In genomic region chr10:127170002-127170401, GRCm38 (mm10) we compare ENCODE assay signal across 8 mouse cellular contexts. TPM values are rescaled to one million over a fixed set of nuclear protein-coding genes. Genes with fewer than 3 reads are reported as not detected.
A peak's percentile ranks its signal among the peaks of the same experiment; 100 is the strongest.
DNase-seq lines count a peak whose midpoint lies in the region; ATAC-seq and TF ChIP-seq lines count a peak whose summit lies in the region.

No protein-coding gene starts in this region.

- peak overlapping the region; percentile 46 for H3K4me3 ChIP-seq in embryonic facial prominence, embryonic 15.5 days (replicated peaks)
- H3K4me3 ChIP-seq in limb, embryonic 10.5 days: peak overlapping the region; percentile 49

- peaks cover 31% of the 10 kb centered on the region for H3K4me1 ChIP-seq in embryonic facial prominence, embryonic 15.5 days
- peaks cover 45% of the 10 kb centered on the region for H3K4me1 ChIP-seq in limb, embryonic 10.5 days

- TF ChIP-seq CTCF in brain, embryonic 14.5 days (IDR thresholded peaks at IDR 0.05; ENCODE audit: borderline replicate concordance, extremely low read depth, insufficient read depth, insufficient read length): peak; percentile 48; the same call in 1 of the 2 replicates

- H3K27me3 ChIP-seq in embryonic facial prominence, embryonic 15.5 days: peaks cover 52% of the 10 kb centered on the region
- peaks cover 78% of the 10 kb centered on the region for H3K27me3 ChIP-seq in limb, embryonic 10.5 days (ENCODE audit: low read depth, poor library complexity, severe bottlenecking)

- no peaks in the 10 kb centered on the region for H3K9me3 ChIP-seq in embryonic facial prominence, embryonic 15.5 days (replicated peaks)
- H3K9me3 ChIP-seq in limb, embryonic 10.5 days (replicated peaks): no peaks in the 10 kb centered on the region

- WGBS in embryonic facial prominence, embryonic 15.5 days: 3% methylated on average over 22 of the region's 22 CpGs
- WGBS in limb, embryonic 10.5 days: 2% methylated on average over 22 of the region's 22 CpGs

- ATAC-seq in embryonic facial prominence, embryonic 15.5 days (ENCODE audit: insufficient number of reproducible peaks, low FRiP score, low TSS enrichment, low read depth): no peak

- no peak overlapping the region for H3K9ac ChIP-seq in embryonic facial prominence, embryonic 15.5 days

- no peaks in the 10 kb centered on the region for H3K36me3 ChIP-seq in embryonic facial prominence, embryonic 15.5 days
- no peaks in the 10 kb centered on the region for H3K36me3 ChIP-seq in limb, embryonic 10.5 days

- DNase-seq in layer of hippocampus, postnatal 25 days (ENCODE audit: extremely low spot score in 1 of 2, low spot score in 1 of 2): peak; percentile 9 to 37
- DNase-seq in layer of hippocampus, adult 9-10 months (ENCODE audit: low spot score): no peak
- DNase-seq in brain, embryonic 14.5 days (ENCODE audit: low read depth): peak; percentile 59
- DNase-seq in limb, embryonic 10.5 days (ENCODE audit: low spot score): peak; percentile 66
- DNase-seq in neural tube, embryonic 10.5 days (ENCODE audit: extremely low spot score, low spot score): peak; percentile 44
- no peak for DNase-seq in natural killer cell, adult 2 months (ENCODE audit: low spot score in 2 of 2)
- no peak for DNase-seq in ovary, postnatal 10 days (ENCODE audit: low spot score)

- H3K4me2 ChIP-seq in embryonic facial prominence, embryonic 15.5 days (replicated peaks): peak overlapping the region; percentile 80

- no peak for TF ChIP-seq POLR2A in brain, embryonic 14.5 days (IDR thresholded peaks at IDR 0.05; ENCODE audit: borderline replicate concordance, extremely low read depth, insufficient read depth, insufficient read length, poor library complexity, severe bottlenecking)

- H3K27ac ChIP-seq in embryonic facial prominence, embryonic 15.5 days (replicated peaks): no peak overlapping the region
- peak overlapping the region; percentile 54; the same call in 1 of the 2 replicates for H3K27ac ChIP-seq in limb, embryonic 10.5 days

RNA-seq across cellular contexts. Expression of gene B4galnt1, which starts 5.0 kb away (rescaled TPM):
- 100 to 1,000 TPM; 113 to 114 TPM for total RNA-seq in layer of hippocampus, postnatal 25 days (2021)
- polyA plus RNA-seq in brain, embryonic 14.5 days (2012; rRNA removed): 48.7 and 72.4 TPM in 2 replicates
- 11.0 and 12.7 TPM in 2 replicates for polyA plus RNA-seq in embryonic facial prominence, embryonic 15.5 days (2015; fragmentation: Nextera tagmentation; extraction: Ambion mirVana)
- 2.8 and 3.4 TPM in 2 replicates for polyA plus RNA-seq in limb, embryonic 10.5 days (2016; fragmentation: Nextera tagmentation; extraction: Ambion mirVana)

RNA-seq across cellular contexts. Expression of gene Slc26a10, which starts 10.4 kb away (rescaled TPM):
- 10 to 100 TPM; 10.5 to 25.1 TPM for total RNA-seq in layer of hippocampus, postnatal 25 days (2021)
- polyA plus RNA-seq in brain, embryonic 14.5 days (2012; rRNA removed): 1.1 and 2.6 TPM in 2 replicates
- polyA plus RNA-seq in embryonic facial prominence, embryonic 15.5 days (2015; fragmentation: Nextera tagmentation; extraction: Ambion mirVana): 1.6 and 1.9 TPM in 2 replicates
- 3.4 and 4.1 TPM in 2 replicates for polyA plus RNA-seq in limb, embryonic 10.5 days (2016; fragmentation: Nextera tagmentation; extraction: Ambion mirVana)

RNA-seq across cellular contexts. Expression of gene Arhgef25, which starts 19.9 kb away (rescaled TPM):
- total RNA-seq in layer of hippocampus, postnatal 25 days (2021): 100 to 1,000 TPM; 295 to 338 TPM
- polyA plus RNA-seq in brain, embryonic 14.5 days (2012; rRNA removed): 66.7 and 98.2 TPM in 2 replicates
- 116 TPM in 2 replicates for polyA plus RNA-seq in embryonic facial prominence, embryonic 15.5 days (2015; fragmentation: Nextera tagmentation; extraction: Ambion mirVana)
- 25.8 and 36.3 TPM in 2 replicates for polyA plus RNA-seq in limb, embryonic 10.5 days (2016; fragmentation: Nextera tagmentation; extraction: Ambion mirVana)

RNA-seq across cellular contexts. Expression of gene Dtx3, which starts 25.5 kb away (rescaled TPM):
- 100 to 1,000 TPM; 210 to 243 TPM for total RNA-seq in layer of hippocampus, postnatal 25 days (2021)
- polyA plus RNA-seq in brain, embryonic 14.5 days (2012; rRNA removed): 405 and 652 TPM in 2 replicates
- 152 and 179 TPM in 2 replicates for polyA plus RNA-seq in embryonic facial prominence, embryonic 15.5 days (2015; fragmentation: Nextera tagmentation; extraction: Ambion mirVana)
- 91.4 and 122 TPM in 2 replicates for polyA plus RNA-seq in limb, embryonic 10.5 days (2016; fragmentation: Nextera tagmentation; extraction: Ambion mirVana)

RNA-seq across cellular contexts. Expression of gene Pip4k2c, which starts 41.4 kb away (rescaled TPM):
- 10 to 100 TPM; 92.7 to 98.9 TPM for total RNA-seq in layer of hippocampus, postnatal 25 days (2021)
- polyA plus RNA-seq in brain, embryonic 14.5 days (2012; rRNA removed): 20.2 and 24.7 TPM in 2 replicates
- polyA plus RNA-seq in embryonic facial prominence, embryonic 15.5 days (2015; fragmentation: Nextera tagmentation; extraction: Ambion mirVana): 31.0 and 31.3 TPM in 2 replicates
- polyA plus RNA-seq in limb, embryonic 10.5 days (2016; fragmentation: Nextera tagmentation; extraction: Ambion mirVana): 25.0 and 27.8 TPM in 2 replicates

Comparison
In these comparisons a context has a peak if more than half of its experiments do, and no peak if none do; other contexts are left out.
1. DNase-seq: peak in layer of hippocampus, postnatal 25 days (2 of 2), brain, embryonic 14.5 days (single experiment), limb, embryonic 10.5 days (single experiment) and neural tube, embryonic 10.5 days (single experiment); none in layer of hippocampus, adult 9-10 months (single experiment), natural killer cell, adult 2 months (0 of 2) and ovary, postnatal 10 days (single experiment).